Mouse (Mus musculus) CH12.LX (cell line): ENCODE results near the gene Rnf141. TPM values are rescaled to one million over a fixed set of nuclear protein-coding genes. Genes with fewer than 3 reads are reported as not detected.

Experiments
- DNase-seq: peaks from one replicate; pipeline ENCODE4 v3.0.0-alpha.2; 2013; ENCODE audit errors: extremely low read depth
- H3K27ac ChIP-seq: 2 replicates; pipeline ENCODE4 v1.5.1; 2012; ENCODE audit warnings: low read depth, mild to moderate bottlenecking, control low read depth, moderate library complexity; ENCODE audit not compliant: insufficient read depth
- H3K27me3 ChIP-seq: replicated peaks from 2 replicates; pipeline ENCODE3; 2012; ENCODE audit warnings: inconsistent platforms
- H3K36me3 ChIP-seq, 2 experiments: replicated peaks in 1 of 2; 2 replicates each; pipeline versions ENCODE3 to v1.6.1; 2012; ENCODE audit warnings: inconsistent platforms in 1 of 2, low read length in 1 of 2, mild to moderate bottlenecking in 1 of 2, mixed read lengths in 1 of 2, moderate library complexity in 1 of 2; ENCODE audit not compliant: control insufficient read depth in 1 of 2, insufficient read depth in 1 of 2
- H3K4me1 ChIP-seq, 2 experiments: 2 replicates each; pipeline ENCODE4 v1.6.1; 2012; ENCODE audit warnings: inconsistent platforms in 1 of 2, moderate library complexity in 1 of 2; ENCODE audit not compliant: insufficient read depth in 2 of 2, control insufficient read depth in 1 of 2
- H3K4me2 ChIP-seq: 2 replicates; pipeline ENCODE4 v1.6.1; 2012; ENCODE audit warnings: low read depth, mild to moderate bottlenecking, control low read depth; ENCODE audit not compliant: poor library complexity, insufficient read depth, severe bottlenecking
- H3K4me3 ChIP-seq, 3 experiments: fragments of 150-350 bp in 1 of 3; sonication (generic) in 1 of 3; replicated peaks in 1 of 3; 2 replicates each; pipeline versions ENCODE3 to v1.5.1; 2011 to 2012; ENCODE audit warnings: low read depth in 2 of 3, low read length in 2 of 3, mild to moderate bottlenecking in 2 of 3, moderate library complexity in 2 of 3, control low read depth in 1 of 3, improper control_type of control experiment in 1 of 3, inconsistent platforms in 1 of 3, mixed read lengths in 1 of 3; ENCODE audit not compliant: poor library complexity in 1 of 3
- H3K79me2 ChIP-seq: replicated peaks from 2 replicates; pipeline ENCODE4 v1.6.1; 2012; ENCODE audit warnings: mild to moderate bottlenecking, moderate library complexity; ENCODE audit not compliant: control insufficient read depth, poor library complexity, insufficient read depth, severe bottlenecking; ENCODE audit errors: extremely low read depth
- H3K9ac ChIP-seq: 2 replicates; pipeline ENCODE4 v1.6.1; 2012; ENCODE audit warnings: low read depth, mild to moderate bottlenecking, control low read depth, moderate library complexity; ENCODE audit not compliant: insufficient read depth
- H3K9me3 ChIP-seq: replicated peaks from 2 replicates; pipeline ENCODE3; 2012; ENCODE audit warnings: low read length, inconsistent platforms, mixed read lengths
- BHLHE40 ChIP-seq: IDR thresholded peaks from 2 replicates; pipeline ENCODE4 v1.6.1; 2011; ENCODE audit warnings: mild to moderate bottlenecking, low read depth, low read length, improper control_type of control experiment
- CHD2 ChIP-seq: IDR thresholded peaks from 2 replicates; pipeline ENCODE4 v1.6.1; 2011; ENCODE audit warnings: low read length, improper control_type of control experiment
- EP300 ChIP-seq: IDR thresholded peaks from 2 replicates; pipeline ENCODE4 v1.6.1; 2011; ENCODE audit warnings: low read length, improper control_type of control experiment
- GABPA ChIP-seq: IDR thresholded peaks from 2 replicates; pipeline ENCODE4 v1.6.1; 2012; ENCODE audit warnings: low read depth, low read length, improper control_type of control experiment, inconsistent platforms; ENCODE audit not compliant: insufficient replicate concordance
- HCFC1 ChIP-seq: IDR thresholded peaks from 2 replicates; pipeline ENCODE4 v1.6.1; 2012; ENCODE audit warnings: low read depth, mild to moderate bottlenecking, inconsistent platforms, low read length, improper control_type of control experiment
- JUN ChIP-seq: IDR thresholded peaks from 2 replicates; pipeline ENCODE4 v1.6.1; 2011; ENCODE audit warnings: low read depth, mild to moderate bottlenecking, low read length, improper control_type of control experiment, moderate library complexity; ENCODE audit not compliant: insufficient read depth
- MAX ChIP-seq: IDR thresholded peaks from 2 replicates; pipeline ENCODE4 v1.6.1; 2011; ENCODE audit warnings: low read length, improper control_type of control experiment
- MAZ ChIP-seq: IDR thresholded peaks from 2 replicates; pipeline ENCODE4 v1.6.1; 2012; ENCODE audit warnings: low read depth, mild to moderate bottlenecking, inconsistent platforms, low read length, improper control_type of control experiment, moderate library complexity
- MEF2A ChIP-seq: IDR thresholded peaks from 2 replicates; pipeline ENCODE4 v1.6.1; 2014; ENCODE audit warnings: low read depth, mild to moderate bottlenecking, inconsistent platforms, low read length, improper control_type of control experiment, borderline replicate concordance
- NRF1 ChIP-seq: IDR thresholded peaks from 2 replicates; pipeline ENCODE4 v1.6.1; 2014; ENCODE audit warnings: low read depth, mild to moderate bottlenecking, inconsistent platforms, low read length, improper control_type of control experiment, moderate library complexity
- RAD21 ChIP-seq: IDR thresholded peaks from 2 replicates; pipeline ENCODE4 v1.6.1; 2011; ENCODE audit warnings: low read depth, mild to moderate bottlenecking, low read length, improper control_type of control experiment, moderate library complexity
- SIN3A ChIP-seq: IDR thresholded peaks from 2 replicates; pipeline ENCODE4 v1.6.1; 2012; ENCODE audit warnings: low read length, improper control_type of control experiment, inconsistent platforms
- TBP ChIP-seq: conservative IDR thresholded peaks from 2 replicates; pipeline ENCODE4 v1.6.1; 2011; ENCODE audit warnings: low read depth, low read length, improper control_type of control experiment
- UBTF ChIP-seq: IDR thresholded peaks from 2 replicates; pipeline ENCODE4 v1.6.1; 2012; ENCODE audit warnings: low read depth, mild to moderate bottlenecking, inconsistent platforms, low read length, improper control_type of control experiment, moderate library complexity
- USF1 ChIP-seq: IDR thresholded peaks from 2 replicates; pipeline ENCODE4 v1.6.1; 2014; ENCODE audit warnings: low read depth, mild to moderate bottlenecking, inconsistent platforms, low read length, improper control_type of control experiment
- USF2 ChIP-seq: conservative IDR thresholded peaks from 2 replicates; pipeline ENCODE4 v1.6.1; 2011; ENCODE audit warnings: low read depth, low read length, improper control_type of control experiment
- ZKSCAN1 ChIP-seq: IDR thresholded peaks from 2 replicates; pipeline ENCODE4 v1.6.1; 2012; ENCODE audit warnings: low read depth, inconsistent platforms, low read length, improper control_type of control experiment, borderline replicate concordance
- ZMIZ1 ChIP-seq: IDR thresholded peaks from 2 replicates; pipeline ENCODE4 v1.6.1; 2012; ENCODE audit warnings: low read depth, mild to moderate bottlenecking, inconsistent platforms, low read length, improper control_type of control experiment
- ZNF384 ChIP-seq: IDR thresholded peaks from 2 replicates; pipeline ENCODE4 v1.6.1; 2012; ENCODE audit warnings: low read depth, low read length, improper control_type of control experiment, inconsistent platforms
- dilution Hi-C: fragments of 300-500 bp; cut with MboI; formaldehyde crosslinking; loops from 2 replicates; pipeline ENCODE4 v1.14.3; 2020; ENCODE audit warnings: low sequenced_read_pairs; ENCODE audit not compliant: extremely low pct_unique_long_range_greater_than_20kb, extremely low pct_ligation_motif_present
- in situ Hi-C: fragments of 300-500 bp; cut with MboI; formaldehyde crosslinking; loops from 3 replicates; pipeline ENCODE4 v1.14.3; 2019; ENCODE audit warnings: low sequenced_read_pairs, low pct_ligation_motif_present, low pct_unique_long_range_greater_than_20kb, mixed read lengths
- polyA plus RNA-seq: library from polyadenylated mRNA; unstranded; fragments of >175 nt; gene quantifications from 2 replicates; pipeline ENCODE4 v1.2.1, GENCODE M21; 2012; ENCODE audit warnings: low read depth; ENCODE audit not compliant: insufficient read length
- total RNA-seq, 2 experiments: library from RNA; depleted of rRNA; stranded (reverse); fragments of 300-350 nt in 1 of 2; fragments of >200 nt in 1 of 2; gene quantifications; 2 replicates each; pipeline ENCODE4 v1.2.3; 2012 to 2014

The Rnf141 gene
- total and polyA plus RNA-seq, 3 experiments = 16.1 to 21.5 (median 18.1) TPM

GRCm38 (mm10) chr7:110881746-110882333 is 37.6 kb upstream of the Rnf141 start:
- no peak for DNase-seq
- Histone ChIP-seq H3K36me3 (no peaks in the 10 kb centered on the region), H3K27ac (no peak overlapping the region), H3K9ac (no peak overlapping the region), H3K4me1 (peaks cover 0 to 3% of the 10 kb centered on the region in 2 experiments; a peak in 1 of 4 replicates), H3K4me2 (no peak overlapping the region), H3K79me2 (no peaks in the 10 kb centered on the region), H3K4me3 (no peak overlapping the region), H3K27me3 (no peaks in the 10 kb centered on the region), H3K9me3 (no peaks in the 10 kb centered on the region)
- dilution Hi-C loops = no loop called here
- no peak for TF ChIP-seq UBTF
- TF ChIP-seq BHLHE40 = no peak
- TF ChIP-seq HCFC1 = no peak
- no peak for TF ChIP-seq ZNF384
- TF ChIP-seq NRF1 = no peak
- no peak for TF ChIP-seq USF2
- TF ChIP-seq USF1 = no peak
- no peak for TF ChIP-seq MEF2A
- TF ChIP-seq ZKSCAN1 = no peak
- TF ChIP-seq CHD2 = no peak
- in situ Hi-C loops = no loop called here

GRCm38 (mm10) chr7:110878028-110878427 is 33.8 kb upstream of the Rnf141 start:
- DNase-seq = no peak
- dilution Hi-C loops = no loop called here

More at GRCm38 (mm10) chr7:110878028-110878427, 33.8 kb upstream of the Rnf141 start:
- Histone ChIP-seq H3K4me1 (no peaks in the 10 kb centered on the region), H3K9me3 (no peaks in the 10 kb centered on the region), H3K4me2 (no peak overlapping the region)
- in situ Hi-C loops = no loop called here
- TF ChIP-seq UBTF = no peak
- TF ChIP-seq MAZ = no peak
- no peak for TF ChIP-seq EP300
- no peak for TF ChIP-seq TBP
- no peak for TF ChIP-seq JUN
- TF ChIP-seq CHD2 = no peak
- no peak for TF ChIP-seq ZMIZ1
- no peak for TF ChIP-seq NRF1
- TF ChIP-seq GABPA = no peak
- no peak for TF ChIP-seq HCFC1
- no peak for TF ChIP-seq MAX
- no peak for TF ChIP-seq MEF2A
- TF ChIP-seq SIN3A = no peak
- no peak for TF ChIP-seq RAD21
- TF ChIP-seq BHLHE40 = no peak
- no peak for TF ChIP-seq ZNF384
- TF ChIP-seq, all 38 proteins: peak for 0
- Histone ChIP-seq H3K36me3 (no peaks in the 10 kb centered on the region), H3K79me2 (no peaks in the 10 kb centered on the region), H3K27ac (no peak overlapping the region), H3K4me3 (no peak overlapping the region), H3K9ac (no peak overlapping the region), H3K27me3 (no peaks in the 10 kb centered on the region)
